Mouse (Mus musculus) heart, embryonic 12.5 days (tissue): ENCODE results near the gene Tent2. TPM values are rescaled to one million over a fixed set of nuclear protein-coding genes. Genes with fewer than 3 reads are reported as not detected.

Experiments used
- ATAC-seq: fragments of 200-750 bp; cut with Nextera tagmentation; 2 replicates; pipeline ENCODE4 v1.8.0; 2017; ENCODE audit warnings: moderate TSS enrichment, moderate library complexity; ENCODE audit not compliant: insufficient number of reproducible peaks, low FRiP score
- H3K27ac ChIP-seq: fragments of 300-500 bp; sonication (generic); 2 replicates; pipeline ENCODE4 v1.5.1; 2016; ENCODE audit warnings: mild to moderate bottlenecking, moderate library complexity; ENCODE audit not compliant: poor library complexity, severe bottlenecking
- H3K27me3 ChIP-seq: fragments of 300-500 bp; sonication (generic); replicated peaks from 2 replicates; pipeline ENCODE4 v1.6.1; 2016; ENCODE audit warnings: mild to moderate bottlenecking, moderate library complexity
- H3K36me3 ChIP-seq: fragments of 300-500 bp; sonication (generic); 2 replicates; pipeline ENCODE4 v1.6.1; 2016; ENCODE audit warnings: mild to moderate bottlenecking, moderate library complexity
- H3K4me1 ChIP-seq: fragments of 300-500 bp; sonication (generic); replicated peaks from 2 replicates; pipeline ENCODE4 v1.6.1; 2016; ENCODE audit warnings: mild to moderate bottlenecking
- H3K4me2 ChIP-seq: fragments of 300-500 bp; sonication (generic); 2 replicates; pipeline ENCODE4 v1.6.1; 2016; ENCODE audit warnings: mild to moderate bottlenecking, moderate library complexity
- H3K4me3 ChIP-seq: fragments of 300-500 bp; sonication (generic); 2 replicates; pipeline ENCODE4 v1.5.1; 2016; ENCODE audit warnings: mild to moderate bottlenecking
- H3K9ac ChIP-seq: fragments of 300-500 bp; sonication (generic); 2 replicates; pipeline ENCODE4 v1.6.1; 2016; ENCODE audit warnings: mild to moderate bottlenecking, moderate library complexity
- H3K9me3 ChIP-seq: fragments of 300-500 bp; sonication (generic); replicated peaks from 2 replicates; pipeline ENCODE4 v1.6.1; 2016; ENCODE audit warnings: mild to moderate bottlenecking, moderate library complexity
- WGBS: fragments of 180-500 bp; shearing (Covaris S2); methylation state at CpG from one replicate; pipeline ENCODE4 v1.1.7; 2016; 5-methylcytosine and 5-hydroxymethylcytosine counted together
- polyA plus RNA-seq: library from polyadenylated mRNA; unstranded; fragments of >200 nt; fragmentation: Nextera tagmentation; extraction: Ambion mirVana; gene quantifications from 2 replicates; pipeline ENCODE4 v1.2.1, GENCODE M21; 2016

Gene Tent2
- polyA plus RNA-seq, result 50.8 and 51.1 TPM in 2 replicates

DNA sequence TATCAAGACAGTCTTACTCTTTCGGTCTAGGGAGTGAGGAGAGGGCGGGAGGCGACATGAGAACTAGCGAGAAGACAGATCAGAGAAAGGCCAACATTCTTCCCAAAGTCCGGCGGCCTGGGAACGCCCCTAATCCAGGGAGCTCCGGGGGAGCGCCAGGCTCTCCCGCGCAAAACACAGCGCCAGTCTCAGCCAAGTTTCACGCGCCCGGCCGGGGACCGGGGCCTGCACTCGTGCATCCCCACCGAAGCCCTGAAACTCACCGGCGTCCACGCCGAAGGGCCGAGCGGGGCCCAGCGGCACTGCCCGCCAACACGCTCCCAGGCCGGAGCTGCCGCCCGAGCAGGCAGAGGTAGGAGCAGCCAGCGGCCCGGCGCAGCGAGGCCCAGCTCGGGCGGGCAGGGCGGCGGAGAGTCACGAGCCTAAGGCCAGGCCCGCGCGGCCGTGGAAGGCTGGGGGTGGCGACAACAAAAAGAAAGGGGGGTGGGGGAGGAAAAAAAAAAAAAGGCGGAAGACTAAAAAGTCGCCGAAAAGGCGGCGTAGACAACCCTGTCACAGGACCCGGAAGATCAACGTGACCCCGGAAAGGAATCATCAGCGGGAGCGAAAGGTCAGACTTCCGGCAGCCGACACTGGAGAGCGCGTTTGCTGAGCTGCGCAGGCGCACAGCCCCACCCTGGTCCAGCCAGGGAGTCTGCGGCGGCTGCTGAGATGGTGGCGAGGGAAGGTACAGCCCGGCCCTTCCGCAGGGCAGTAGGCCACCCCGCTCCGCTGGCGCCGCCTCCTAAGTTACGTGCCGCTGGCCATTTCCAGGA lies at the start of gene Tent2:
Tent2 (minus strand) TSS at position 555 of the 815 bp plus-strand sequence.
- Histone ChIP-seq H3K9ac (peak within 1 kb of the TSS; percentile 99), H3K27ac (peak within 1 kb of the TSS; percentile 99), H3K9me3 (no peaks in the 10 kb centered on the region), H3K4me2 (peak within 1 kb of the TSS; percentile 66), H3K4me1 (peaks cover 13% of the 10 kb centered on the region), H3K4me3 (peak within 1 kb of the TSS; percentile 99), H3K36me3 (peaks cover 3% of the 10 kb centered on the region), H3K27me3 (no peaks in the 10 kb centered on the region)
- ATAC-seq, result peak; percentile 99
- under 1% methylated on average over 71 of the region's 72 CpGs for WGBS

DNA sequence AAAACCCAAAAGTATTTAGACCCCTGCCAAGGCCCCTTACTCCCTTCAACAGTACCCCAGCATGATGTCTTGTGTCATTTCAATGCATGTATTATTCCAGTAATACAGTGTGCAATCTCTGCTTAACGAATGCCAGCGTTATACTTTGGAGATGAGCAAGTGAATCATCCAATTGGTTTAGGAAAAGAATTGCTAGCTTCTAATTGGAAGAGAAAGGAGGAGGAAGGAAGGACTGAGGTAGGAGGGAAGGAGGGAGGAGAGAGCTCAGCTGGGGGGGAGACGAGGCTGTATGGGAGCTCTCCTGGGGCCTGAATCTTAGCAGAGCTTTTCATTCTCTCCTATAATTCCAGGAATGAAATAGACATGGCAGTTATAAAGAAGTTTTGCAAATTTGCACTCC lies 49.0 kb upstream of the Tent2 start:
- Histone ChIP-seq H3K27me3 (no peaks in the 10 kb centered on the region), H3K4me1 (peaks cover 14% of the 10 kb centered on the region), H3K36me3 (no peaks in the 10 kb centered on the region), H3K4me2 (no peak overlapping the region), H3K9me3 (no peaks in the 10 kb centered on the region), H3K4me3 (no peak overlapping the region), H3K27ac (no peak overlapping the region), H3K9ac (no peak overlapping the region)
- ATAC-seq, result no peak
- 83% methylated on average over 3 of the region's 3 CpGs for WGBS

DNA sequence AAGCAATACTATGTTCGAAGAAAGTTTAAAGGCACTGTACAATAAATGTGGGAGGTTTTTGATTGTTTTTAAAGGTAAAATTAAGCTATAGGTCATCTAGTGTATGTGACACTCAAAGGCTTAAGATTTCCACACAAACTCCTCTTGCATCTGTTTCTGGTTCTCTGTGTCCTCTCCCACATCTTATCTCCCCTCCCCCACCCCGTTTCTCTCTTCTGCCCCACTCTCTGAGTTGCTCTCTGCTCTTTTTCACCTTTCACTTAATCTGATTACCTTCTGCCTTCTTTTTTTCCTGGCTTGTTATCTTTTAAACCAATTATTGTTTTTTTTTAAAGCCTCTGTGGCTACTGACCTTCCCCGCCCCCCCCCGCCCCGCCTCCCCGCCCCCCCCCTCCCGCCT lies 47.4 kb upstream of the Tent2 start:
- 43% methylated on average over 3 of the region's 7 CpGs for WGBS
- ATAC-seq, result no peak
- H3K36me3 ChIP-seq, result no peaks in the 10 kb centered on the region
- H3K4me2 ChIP-seq, result peak overlapping the region; percentile 26; the same call in 1 of the 2 replicates
- H3K9me3 ChIP-seq, result no peaks in the 10 kb centered on the region
- no peak overlapping the region for H3K4me3 ChIP-seq
- H3K27ac ChIP-seq, result no peak overlapping the region
- H3K27me3 ChIP-seq, result no peaks in the 10 kb centered on the region
- H3K9ac ChIP-seq, result no peak overlapping the region
- peaks cover 14% of the 10 kb centered on the region for H3K4me1 ChIP-seq

DNA sequence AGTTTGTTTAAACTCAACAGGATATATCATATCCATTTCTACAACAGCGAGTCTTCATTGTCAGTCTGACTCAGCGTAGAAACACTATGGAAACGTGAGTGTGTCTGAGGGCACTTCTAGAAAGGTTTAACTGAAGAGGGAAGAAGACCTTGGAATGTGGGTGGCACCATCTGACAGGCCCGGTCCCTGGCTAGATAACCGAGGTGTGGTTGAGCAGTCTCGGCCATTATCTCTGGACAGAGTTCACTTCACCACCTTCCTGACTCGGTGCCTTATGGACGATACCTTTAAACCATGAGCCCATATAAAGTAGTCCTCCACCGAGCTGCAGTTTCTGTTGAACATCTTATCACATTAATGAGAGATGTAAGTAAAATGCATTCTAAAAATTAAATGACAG lies 46.9 kb upstream of the Tent2 start:
- no peaks in the 10 kb centered on the region for H3K9me3 ChIP-seq
- no peak overlapping the region for H3K27ac ChIP-seq
- no peaks in the 10 kb centered on the region for H3K36me3 ChIP-seq
- no peak overlapping the region for H3K4me3 ChIP-seq
- peaks cover 14% of the 10 kb centered on the region for H3K4me1 ChIP-seq
- ATAC-seq, result peak; percentile 42; the same call in 1 of the 2 replicates
- no peak overlapping the region for H3K4me2 ChIP-seq
- WGBS, result 27% methylated on average over 9 of the region's 9 CpGs
- H3K27me3 ChIP-seq, result no peaks in the 10 kb centered on the region
- H3K9ac ChIP-seq, result no peak overlapping the region

DNA sequence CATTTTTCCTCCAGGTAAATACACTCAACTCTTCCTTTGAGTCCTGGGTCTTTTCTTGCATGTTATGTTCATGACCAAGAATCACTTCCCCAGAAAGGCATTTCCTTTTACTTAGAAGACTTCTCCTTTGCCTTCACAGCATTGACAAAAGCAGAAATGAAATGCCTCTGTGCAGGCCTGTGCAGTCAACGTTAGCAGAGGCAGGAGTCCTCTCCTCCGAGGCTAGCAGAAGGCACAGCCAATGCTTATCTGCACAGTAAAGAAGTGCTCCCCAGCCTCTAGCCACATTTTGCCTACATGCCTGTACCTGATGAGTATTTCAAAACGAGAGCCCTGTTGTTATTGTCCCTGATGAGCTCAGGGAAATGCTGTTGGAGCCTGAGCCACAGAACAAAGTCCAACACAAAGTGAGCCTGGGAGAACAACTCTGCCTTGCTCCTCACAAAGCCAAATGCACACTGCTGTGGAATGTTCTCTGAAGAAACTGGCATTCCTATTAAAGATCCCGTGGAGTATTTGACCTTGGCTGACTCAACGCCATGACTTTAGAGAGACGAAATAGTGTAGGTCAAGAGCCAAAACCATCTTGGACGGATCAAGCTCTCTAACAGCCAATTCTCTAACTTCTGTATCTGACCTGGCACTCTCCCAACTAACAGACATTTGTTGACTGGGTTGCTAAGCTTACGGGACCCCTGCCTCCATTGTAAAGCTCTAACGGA lies 45.7 kb upstream of the Tent2 start:
- Histone ChIP-seq H3K27me3 (no peaks in the 10 kb centered on the region), H3K36me3 (no peaks in the 10 kb centered on the region), H3K27ac (no peak overlapping the region), H3K4me2 (no peak overlapping the region), H3K4me3 (no peak overlapping the region), H3K9me3 (no peaks in the 10 kb centered on the region), H3K4me1 (peaks cover 14% of the 10 kb centered on the region), H3K9ac (no peak overlapping the region)
- WGBS, result 54% methylated on average over 9 of the region's 9 CpGs
- ATAC-seq, result no peak

DNA sequence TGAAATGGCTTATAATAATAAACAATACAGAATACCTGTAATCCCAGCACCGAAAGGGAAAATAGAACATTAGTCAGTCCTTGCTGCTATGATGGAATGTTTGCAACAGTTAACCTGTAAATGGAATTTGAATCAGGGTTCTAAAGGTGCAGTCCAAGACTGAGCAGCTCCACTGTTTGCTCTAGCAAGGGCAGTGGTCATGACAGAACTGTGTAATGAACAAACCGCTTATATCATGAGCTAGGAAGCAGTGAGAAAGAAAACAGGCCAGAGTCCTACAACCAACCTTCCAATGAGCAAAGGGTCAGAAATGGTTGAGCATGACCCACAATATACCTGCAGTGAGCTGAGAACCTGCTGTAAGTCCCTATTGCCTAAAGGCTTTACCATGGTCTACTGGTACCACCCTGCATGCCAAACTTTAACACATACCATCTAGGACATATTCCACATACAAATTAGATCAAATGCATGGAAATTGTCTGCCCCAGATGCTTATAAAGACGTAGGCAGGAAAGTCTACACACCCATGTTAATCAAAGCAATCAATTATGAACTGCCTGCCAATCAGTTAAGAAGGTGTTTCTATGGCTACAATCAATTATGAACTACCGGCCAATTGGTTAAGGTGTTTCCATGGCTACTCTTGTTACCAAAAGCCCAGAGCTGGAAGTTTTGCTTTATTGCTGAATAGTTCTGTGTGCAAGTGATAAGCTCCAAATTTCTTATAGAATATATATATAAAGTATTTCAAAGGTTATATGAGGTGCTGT lies 42.3 kb upstream of the Tent2 start:
- 84% methylated on average over 4 of the region's 4 CpGs for WGBS
- Histone ChIP-seq H3K27me3 (no peaks in the 10 kb centered on the region), H3K4me2 (no peak overlapping the region), H3K9me3 (no peaks in the 10 kb centered on the region), H3K36me3 (no peaks in the 10 kb centered on the region), H3K4me1 (peaks cover 10% of the 10 kb centered on the region), H3K27ac (no peak overlapping the region), H3K4me3 (no peak overlapping the region), H3K9ac (no peak overlapping the region)
- ATAC-seq, result no peak

DNA sequence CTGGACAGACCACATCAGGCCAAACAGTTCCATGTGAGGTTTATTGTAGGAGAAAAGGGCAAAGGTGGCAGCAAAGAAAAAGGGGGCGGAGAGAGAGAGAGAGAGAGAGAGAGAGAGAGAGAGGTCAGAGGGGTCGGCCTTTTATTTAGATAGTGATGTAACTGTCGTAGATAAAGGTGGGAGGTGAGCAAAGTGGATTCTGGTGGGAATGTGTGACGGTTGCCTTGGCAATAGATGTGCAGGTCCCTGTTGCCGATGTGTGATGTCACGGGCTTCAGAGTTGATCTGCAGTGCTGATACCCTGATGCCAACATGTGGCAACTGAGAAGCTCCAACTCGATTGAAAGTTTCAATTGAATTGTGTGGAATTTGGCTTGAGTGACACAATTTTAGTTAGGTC lies 40.1 kb upstream of the Tent2 start:
- no peak overlapping the region for H3K9ac ChIP-seq
- H3K36me3 ChIP-seq, result no peaks in the 10 kb centered on the region
- WGBS, result 68% methylated on average over 7 of the region's 7 CpGs
- H3K4me3 ChIP-seq, result no peak overlapping the region
- no peak overlapping the region for H3K4me2 ChIP-seq
- H3K27me3 ChIP-seq, result no peaks in the 10 kb centered on the region
- H3K9me3 ChIP-seq, result no peaks in the 10 kb centered on the region
- ATAC-seq, result no peak
- no peak overlapping the region for H3K27ac ChIP-seq
- H3K4me1 ChIP-seq, result no peaks in the 10 kb centered on the region

DNA sequence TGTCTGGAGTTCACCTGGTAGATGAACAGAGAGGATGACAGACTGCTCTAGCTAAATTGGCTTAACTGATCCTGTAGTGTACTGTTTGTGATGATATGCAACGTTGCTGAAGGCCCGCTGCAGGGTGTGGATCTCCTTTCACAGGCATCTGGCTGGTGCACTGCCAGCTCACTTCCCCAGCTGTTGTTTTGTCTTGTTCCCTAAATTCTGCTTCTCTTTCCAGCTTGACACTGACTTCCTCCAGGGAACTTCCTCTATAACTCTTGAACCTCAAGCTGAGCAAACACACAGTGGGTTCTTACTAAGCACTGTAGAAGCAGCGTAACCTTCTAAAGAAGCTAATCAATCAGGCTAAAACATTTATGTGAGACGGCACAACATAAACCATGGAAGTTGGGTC lies 38.8 kb upstream of the Tent2 start:
- ATAC-seq, result no peak
- Histone ChIP-seq H3K27ac (no peak overlapping the region), H3K36me3 (no peaks in the 10 kb centered on the region), H3K27me3 (no peaks in the 10 kb centered on the region), H3K9me3 (no peaks in the 10 kb centered on the region), H3K9ac (no peak overlapping the region), H3K4me3 (no peak overlapping the region), H3K4me1 (no peaks in the 10 kb centered on the region), H3K4me2 (no peak overlapping the region)
- 62% methylated on average over 4 of the region's 4 CpGs for WGBS

DNA sequence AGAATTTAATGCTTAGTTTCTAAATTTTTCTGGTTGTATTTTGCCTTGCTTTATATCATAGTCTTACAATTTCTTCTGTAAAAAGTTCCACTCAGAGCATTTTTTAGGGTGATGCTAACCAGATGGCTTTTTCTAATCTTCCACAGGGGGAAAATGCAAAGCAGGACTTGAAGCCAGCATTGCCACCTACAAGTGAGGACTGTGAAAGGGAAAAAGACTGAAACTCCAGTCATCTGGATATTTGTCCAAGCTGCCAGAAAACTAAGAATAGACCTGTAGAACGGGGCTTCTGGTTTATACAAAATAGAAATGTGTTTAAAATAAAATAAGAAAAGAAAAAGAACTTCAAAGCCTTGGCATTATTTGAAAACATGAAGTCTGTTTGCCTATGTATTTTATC lies 19.6 kb upstream of the Tent2 start:
- H3K4me2 ChIP-seq, result no peak overlapping the region
- WGBS, result 31% methylated on average over 1 of the region's 1 CpGs
- H3K27ac ChIP-seq, result no peak overlapping the region
- H3K4me1 ChIP-seq, result peaks cover 4% of the 10 kb centered on the region; the same call in 1 of the 2 replicates
- H3K36me3 ChIP-seq, result no peaks in the 10 kb centered on the region
- H3K4me3 ChIP-seq, result no peak overlapping the region
- H3K9ac ChIP-seq, result no peak overlapping the region
- H3K9me3 ChIP-seq, result no peaks in the 10 kb centered on the region
- no peak for ATAC-seq
- H3K27me3 ChIP-seq, result no peaks in the 10 kb centered on the region

DNA sequence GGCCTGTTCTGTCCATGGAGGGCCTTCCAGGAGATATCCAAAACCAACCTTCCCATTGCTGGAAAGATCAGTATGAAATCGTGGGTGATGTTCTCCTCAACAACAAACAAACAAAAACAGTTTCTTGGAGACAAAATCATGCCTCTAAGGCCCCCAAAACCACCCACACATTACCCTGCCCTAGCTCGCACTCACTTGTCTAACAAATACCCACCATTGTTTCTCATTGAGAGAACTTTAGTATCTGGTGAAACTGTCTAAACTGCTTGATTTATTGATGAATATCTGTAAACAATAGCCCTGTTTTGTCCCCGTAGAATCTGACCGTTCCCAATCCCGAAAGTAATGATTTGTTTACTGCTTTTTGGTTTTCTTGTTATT lies 451 bp upstream of the Tent2 start:
- Histone ChIP-seq H3K4me2 (peak overlapping the region; percentile 66), H3K27ac (peak overlapping the region; percentile 71), H3K4me3 (peak overlapping the region; percentile 99), H3K4me1 (peaks cover 13% of the 10 kb centered on the region), H3K36me3 (peaks cover 3% of the 10 kb centered on the region), H3K27me3 (no peaks in the 10 kb centered on the region), H3K9me3 (no peaks in the 10 kb centered on the region), H3K9ac (peak overlapping the region; percentile 99)
- WGBS, result 73% methylated on average over 5 of the region's 5 CpGs
- ATAC-seq, result peak; percentile 16; the same call in 1 of the 2 replicates

DNA sequence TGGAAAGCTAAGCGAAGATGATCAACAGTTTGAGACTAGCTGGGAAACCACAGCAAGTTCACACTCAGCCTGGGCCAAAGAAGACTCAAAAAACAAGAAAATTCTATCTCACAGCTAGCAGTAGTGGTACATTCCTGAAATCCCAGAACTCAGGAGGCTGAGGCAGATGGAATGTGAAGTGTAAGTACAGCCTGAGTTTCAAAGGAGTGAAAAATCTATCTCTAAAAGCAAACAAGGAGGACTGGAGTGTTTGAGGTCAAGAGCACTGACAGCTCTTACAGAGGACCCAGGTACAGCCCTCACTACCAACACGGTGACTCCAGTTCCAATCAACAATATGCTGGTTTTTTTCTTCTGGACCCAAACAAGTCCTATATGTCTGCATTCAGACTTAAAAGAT lies 2.8 kb downstream of the Tent2 start:
- WGBS, result 53% methylated on average over 2 of the region's 2 CpGs
- peak overlapping the region; percentile 39 for H3K4me2 ChIP-seq
- no peaks in the 10 kb centered on the region for H3K27me3 ChIP-seq
- no peak for ATAC-seq
- H3K9me3 ChIP-seq, result no peaks in the 10 kb centered on the region
- 0 out of 2 replicates have a peak overlapping the region, but pooled peaks have one; percentile 18 for H3K9ac ChIP-seq
- peaks cover 13% of the 10 kb centered on the region for H3K4me1 ChIP-seq
- H3K4me3 ChIP-seq, result no peak overlapping the region
- H3K27ac ChIP-seq, result peak overlapping the region; percentile 44
- peaks cover 3% of the 10 kb centered on the region for H3K36me3 ChIP-seq
